Mouse (Mus musculus): ENCODE measurements around the gene Gm16253. TPM values are rescaled to one million over a fixed set of nuclear protein-coding genes. Genes with fewer than 3 reads are reported as not detected.
A peak's percentile ranks its signal among the peaks of the same experiment; 100 is the strongest.

The Gm16253 gene
- polyA plus RNA-seq, 2 experiments = 0.19 to 0.37 TPM

GRCm38 (mm10) chr3:96629729-96630600, 53.2 kb downstream of the Gm16253 start, which contains the start of gene Rbm8a:
Gene Rbm8a, plus strand, starts transcription at chr3:96629933.
- Histone ChIP-seq H3K27ac (replicated peaks; ENCODE audit: low read depth, low read length) (peak within 1 kb of the TSS; percentile 79), H3K4me2 (replicated peaks; ENCODE audit: low read depth, low read length, severe bottlenecking) (peak within 1 kb of the TSS; percentile 79), H3K4me3 (replicated peaks; ENCODE audit: low read length) (peak within 1 kb of the TSS; percentile 69), H3K36me3 (ENCODE audit: control insufficient read depth, insufficient read depth, low read length) (peaks cover 35% of the 10 kb centered on the region), H3K9ac (ENCODE audit: low read depth, low read length, severe bottlenecking) (peak within 1 kb of the TSS; percentile 71), H3K9me3 (ENCODE audit: control insufficient read depth, low read length) (no peaks in the 10 kb centered on the region), H3K4me1 (ENCODE audit: control insufficient read depth, insufficient read depth, low read length) (peaks cover 10% of the 10 kb centered on the region), H3K27me3 (ENCODE audit: control insufficient read depth, insufficient read depth, low read length) (no peaks in the 10 kb centered on the region)
- DNase-seq (ENCODE audit: low spot score) (peak; percentile 99), ATAC-seq (ENCODE audit: low FRiP score, low read depth) (peak; percentile 95)
- TF ChIP-seq POLR2A (IDR thresholded peaks at IDR 0.05; ENCODE audit: borderline replicate concordance, extremely low read depth, insufficient read depth, insufficient read length) = peak; percentile 84; the same call in 1 of the 2 replicates
- under 1% methylated on average over 48 of the region's 48 CpGs for WGBS

Other genes with a start within 250 kb of the Gm16253 start
- 0.10 TPM in 1 of 2 replicates, not detected in the other for gene BC107364, start 124.7 kb upstream of the Gm16253 start, polyA plus RNA-seq (2012; rRNA removed)
- 0.40 TPM in 1 of 2 replicates, not detected in the other for gene BC107364, start 124.7 kb upstream of the Gm16253 start, polyA plus RNA-seq (2014; fragmentation: Nextera tagmentation; extraction: Ambion mirVana)
- 21.4 and 26.7 TPM in 2 replicates for gene Hfe2, start 51.8 kb upstream of the Gm16253 start, polyA plus RNA-seq (2012; rRNA removed)
- gene Hfe2, start 51.8 kb upstream of the Gm16253 start, polyA plus RNA-seq (2014; fragmentation: Nextera tagmentation; extraction: Ambion mirVana) = 14.6 and 20.5 TPM in 2 replicates
- gene Txnip, start 19.0 kb upstream of the Gm16253 start, polyA plus RNA-seq (2012; rRNA removed) = 211 and 272 TPM in 2 replicates
- 167 and 172 TPM in 2 replicates for gene Txnip, start 19.0 kb upstream of the Gm16253 start, polyA plus RNA-seq (2014; fragmentation: Nextera tagmentation; extraction: Ambion mirVana)
- gene Polr3gl, start 17.2 kb downstream of the Gm16253 start, polyA plus RNA-seq (2012; rRNA removed) = 36.5 and 51.7 TPM in 2 replicates
- 11.9 and 15.3 TPM in 2 replicates for gene Polr3gl, start 17.2 kb downstream of the Gm16253 start, polyA plus RNA-seq (2014; fragmentation: Nextera tagmentation; extraction: Ambion mirVana)
- 1.8 and 2.7 TPM in 2 replicates for gene Ankrd34a, start 19.7 kb downstream of the Gm16253 start, polyA plus RNA-seq (2012; rRNA removed)
- gene Ankrd34a, start 19.7 kb downstream of the Gm16253 start, polyA plus RNA-seq (2014; fragmentation: Nextera tagmentation; extraction: Ambion mirVana) = 2.7 TPM in 2 replicates
- gene Lix1l, start 24.2 kb downstream of the Gm16253 start, polyA plus RNA-seq (2012; rRNA removed) = 84.2 and 99.6 TPM in 2 replicates
- 8.9 and 10.4 TPM in 2 replicates for gene Lix1l, start 24.2 kb downstream of the Gm16253 start, polyA plus RNA-seq (2014; fragmentation: Nextera tagmentation; extraction: Ambion mirVana)
- 44.6 and 66.1 TPM in 2 replicates for gene Rbm8a, start 52.9 kb downstream of the Gm16253 start, polyA plus RNA-seq (2012; rRNA removed)
- 133 and 146 TPM in 2 replicates for gene Rbm8a, start 52.9 kb downstream of the Gm16253 start, polyA plus RNA-seq (2014; fragmentation: Nextera tagmentation; extraction: Ambion mirVana)
- gene Pex11b, start 58.4 kb downstream of the Gm16253 start, polyA plus RNA-seq (2012; rRNA removed) = 53.0 and 64.0 TPM in 2 replicates
- 62.2 and 65.8 TPM in 2 replicates for gene Pex11b, start 58.4 kb downstream of the Gm16253 start, polyA plus RNA-seq (2014; fragmentation: Nextera tagmentation; extraction: Ambion mirVana)
- 0.93 and 1.2 TPM in 2 replicates for gene Gm42957, start 58.5 kb downstream of the Gm16253 start, polyA plus RNA-seq (2012; rRNA removed)
- gene Gm42957, start 58.5 kb downstream of the Gm16253 start, polyA plus RNA-seq (2014; fragmentation: Nextera tagmentation; extraction: Ambion mirVana) = 0.28 and 0.29 TPM in 2 replicates
- 25.0 and 31.1 TPM in 2 replicates for gene Itga10, start 68.6 kb downstream of the Gm16253 start, polyA plus RNA-seq (2012; rRNA removed)
- gene Itga10, start 68.6 kb downstream of the Gm16253 start, polyA plus RNA-seq (2014; fragmentation: Nextera tagmentation; extraction: Ambion mirVana) = 3.9 TPM in 2 replicates
- 1.9 and 3.7 TPM in 2 replicates for gene Ankrd35, start 93.1 kb downstream of the Gm16253 start, polyA plus RNA-seq (2012; rRNA removed)
- 2.7 and 4.2 TPM in 2 replicates for gene Ankrd35, start 93.1 kb downstream of the Gm16253 start, polyA plus RNA-seq (2014; fragmentation: Nextera tagmentation; extraction: Ambion mirVana)
- 100 and 112 TPM in 2 replicates for gene Pias3, start 119.4 kb downstream of the Gm16253 start, polyA plus RNA-seq (2012; rRNA removed)
- 52.2 and 53.4 TPM in 2 replicates for gene Pias3, start 119.4 kb downstream of the Gm16253 start, polyA plus RNA-seq (2014; fragmentation: Nextera tagmentation; extraction: Ambion mirVana)
- 8.3 and 9.8 TPM in 2 replicates for gene Nudt17, start 131.6 kb downstream of the Gm16253 start, polyA plus RNA-seq (2012; rRNA removed)
- gene Nudt17, start 131.6 kb downstream of the Gm16253 start, polyA plus RNA-seq (2014; fragmentation: Nextera tagmentation; extraction: Ambion mirVana) = 13.5 and 14.6 TPM in 2 replicates
- gene Polr3c, start 150.6 kb downstream of the Gm16253 start, polyA plus RNA-seq (2012; rRNA removed) = 40.5 and 41.0 TPM in 2 replicates
- gene Polr3c, start 150.6 kb downstream of the Gm16253 start, polyA plus RNA-seq (2014; fragmentation: Nextera tagmentation; extraction: Ambion mirVana) = 23.3 and 26.3 TPM in 2 replicates
- gene Rnf115, start 150.7 kb downstream of the Gm16253 start, polyA plus RNA-seq (2012; rRNA removed) = 24.4 and 27.1 TPM in 2 replicates
- gene Rnf115, start 150.7 kb downstream of the Gm16253 start, polyA plus RNA-seq (2014; fragmentation: Nextera tagmentation; extraction: Ambion mirVana) = 46.1 and 46.4 TPM in 2 replicates